Mouse (Mus musculus): ENCODE measurements around the gene Vmn1r173. TPM values are rescaled to one million over a fixed set of nuclear protein-coding genes. Genes with fewer than 3 reads are reported as not detected.
"Not testable (repeated sequence)": the region's sequence is repeated elsewhere in the genome, so short reads cannot be mapped to it uniquely, and the experiment has no call there.

The Vmn1r173 gene
- total RNA-seq (2012; rRNA removed): not detected in 2 replicates
- polyA plus RNA-seq (2012; ENCODE audit: insufficient read depth in 1 of 2, insufficient read length in 2 of 2, low read depth in 1 of 2, low replicate concordance in 2 of 2, missing spikeins in 1 of 2): not detected

GRCm38 (mm10) chr7:23700403-23700802, at the start of gene Vmn1r173:
Vmn1r173 (plus strand) TSS chr7:23700703.
- not testable (repeated sequence) for DNase-seq (ENCODE audit: low read depth, low spot score); H3K36me3 ChIP-seq (ENCODE audit: control insufficient read depth in 1 of 2, insufficient read depth in 2 of 2, low read length in 2 of 2); H3K27me3 ChIP-seq (ENCODE audit: control insufficient read depth in 1 of 2, insufficient read depth in 2 of 2, low read length in 2 of 2); H3K79me2 ChIP-seq (ENCODE audit: control insufficient read depth, insufficient read depth, low read length, poor library complexity); H3K4me1 ChIP-seq (ENCODE audit: control insufficient read depth in 1 of 2, insufficient read depth in 2 of 2, low read length in 2 of 2); H3K9ac ChIP-seq (ENCODE audit: control insufficient read depth, low read depth, low read length, poor library complexity, severe bottlenecking); H3K4me3 ChIP-seq (ENCODE audit: control insufficient read depth in 1 of 2, insufficient read depth in 1 of 2, low read depth in 2 of 2, low read length in 2 of 2); H3K9me3 ChIP-seq (replicated peaks; ENCODE audit: insufficient read depth, low read length); H3K27ac ChIP-seq (ENCODE audit: control insufficient read depth, low read depth, low read length)

DNA sequence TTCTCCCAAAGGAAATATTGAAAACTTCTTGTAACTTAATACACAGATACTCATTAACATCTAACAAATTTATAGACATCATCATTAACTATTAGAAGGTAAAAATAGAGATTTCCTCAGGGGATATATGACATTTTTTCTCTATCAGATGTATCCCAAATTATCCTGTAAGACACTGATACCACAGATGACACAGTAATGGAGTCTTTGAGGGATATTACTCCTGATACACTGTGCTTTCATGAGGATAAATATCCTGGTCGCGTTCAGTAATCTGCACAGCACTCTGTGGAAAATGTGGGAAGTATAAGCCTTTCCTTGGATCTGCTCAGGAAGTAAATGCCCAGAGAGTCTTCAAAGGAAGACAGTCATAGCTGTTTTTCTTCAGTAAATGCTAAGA, 42.5 kb upstream of the Vmn1r173 start, which contains the start of gene Vmn1r172:
Gene Vmn1r172 (plus strand): TSS at position 301 of the 400 bp plus-strand sequence.
- H3K27me3 ChIP-seq (ENCODE audit: control insufficient read depth in 1 of 2, insufficient read depth in 2 of 2, low read length in 2 of 2): no peaks in the 10 kb centered on the region
- no peak for DNase-seq (ENCODE audit: low read depth, low spot score)
- no peak within 1 kb of the TSS for H3K27ac ChIP-seq (ENCODE audit: control insufficient read depth, low read depth, low read length)
- no peaks in the 10 kb centered on the region for H3K79me2 ChIP-seq (ENCODE audit: control insufficient read depth, insufficient read depth, low read length, poor library complexity)
- no peaks in the 10 kb centered on the region for H3K9me3 ChIP-seq (replicated peaks; ENCODE audit: insufficient read depth, low read length)
- no peak within 1 kb of the TSS for H3K4me3 ChIP-seq (ENCODE audit: control insufficient read depth in 1 of 2, insufficient read depth in 1 of 2, low read depth in 2 of 2, low read length in 2 of 2)
- H3K9ac ChIP-seq (ENCODE audit: control insufficient read depth, low read depth, low read length, poor library complexity, severe bottlenecking): no peak within 1 kb of the TSS
- no peaks in the 10 kb centered on the region for H3K36me3 ChIP-seq (ENCODE audit: control insufficient read depth in 1 of 2, insufficient read depth in 2 of 2, low read length in 2 of 2)
- no peak for TF ChIP-seq E2F4 (IDR thresholded peaks at IDR 0.05; ENCODE audit: borderline replicate concordance, low read depth, low read length)
- no peak for TF ChIP-seq SMC3 (IDR thresholded peaks at IDR 0.05; ENCODE audit: low read depth, low read length)
- TF ChIP-seq POLR2AphosphoS5 (IDR thresholded peaks at IDR 0.05; ENCODE audit: borderline replicate concordance, low read depth, low read length): no peak
- TF ChIP-seq BHLHE40 (IDR thresholded peaks at IDR 0.05; ENCODE audit: borderline replicate concordance, low read depth, low read length): no peak
- no peak for TF ChIP-seq MAX (IDR thresholded peaks at IDR 0.05; ENCODE audit: low read length)
- TF ChIP-seq GATA1 (IDR thresholded peaks at IDR 0.05; ENCODE audit: low read depth, low read length): no peak
- no peak for TF ChIP-seq EP300 (IDR thresholded peaks at IDR 0.05; ENCODE audit: low read depth in 1 of 2, low read length in 2 of 2)
- TF ChIP-seq GABPA (IDR thresholded peaks at IDR 0.05; ENCODE audit: low read depth, low read length): no peak
- TF ChIP-seq TBP (IDR thresholded peaks at IDR 0.05; ENCODE audit: low read depth, low read length): no peak
- TF ChIP-seq RAD21 (IDR thresholded peaks at IDR 0.05; ENCODE audit: low read depth, low read length): no peak
- TF ChIP-seq NRF1 (IDR thresholded peaks at IDR 0.05; ENCODE audit: insufficient read depth, low read depth, low read length, poor library complexity, severe bottlenecking): no peak
- no peak for TF ChIP-seq MAZ (IDR thresholded peaks at IDR 0.05; ENCODE audit: low read depth, low read length)
- no peak for TF ChIP-seq JUND (IDR thresholded peaks at IDR 0.05; ENCODE audit: low read depth, low read length)
- no peak for TF ChIP-seq MAFK (IDR thresholded peaks at IDR 0.05; ENCODE audit: borderline replicate concordance, low read depth, low read length)
- no peak for TF ChIP-seq ZMIZ1 (IDR thresholded peaks at IDR 0.05; ENCODE audit: low read depth, low read length)
- no peak for TF ChIP-seq POLR2AphosphoS2 (IDR thresholded peaks at IDR 0.05; ENCODE audit: low read length)
- TF ChIP-seq UBTF (IDR thresholded peaks at IDR 0.05; ENCODE audit: borderline replicate concordance, insufficient read depth, low read depth, low read length): no peak
- TF ChIP-seq NELFE (IDR thresholded peaks at IDR 0.05; ENCODE audit: low read depth, low read length): no peak
- no peaks in the 10 kb centered on the region for H3K4me1 ChIP-seq (ENCODE audit: control insufficient read depth in 1 of 2, insufficient read depth in 2 of 2, low read length in 2 of 2)

GRCm38 (mm10) chr7:23751970-23752369, 51.5 kb downstream of the Vmn1r173 start, which contains the start of gene Vmn1r174:
Vmn1r174 (plus strand) TSS chr7:23752270.
- not testable (repeated sequence) for DNase-seq (ENCODE audit: low read depth, low spot score); H3K27ac ChIP-seq (ENCODE audit: control insufficient read depth, low read depth, low read length); H3K36me3 ChIP-seq (ENCODE audit: control insufficient read depth in 1 of 2, insufficient read depth in 2 of 2, low read length in 2 of 2); H3K4me1 ChIP-seq (ENCODE audit: control insufficient read depth in 1 of 2, insufficient read depth in 2 of 2, low read length in 2 of 2); H3K9me3 ChIP-seq (replicated peaks; ENCODE audit: insufficient read depth, low read length); H3K79me2 ChIP-seq (ENCODE audit: control insufficient read depth, insufficient read depth, low read length, poor library complexity); H3K4me3 ChIP-seq (ENCODE audit: control insufficient read depth in 1 of 2, insufficient read depth in 1 of 2, low read depth in 2 of 2, low read length in 2 of 2); H3K27me3 ChIP-seq (ENCODE audit: control insufficient read depth in 1 of 2, insufficient read depth in 2 of 2, low read length in 2 of 2); H3K9ac ChIP-seq (ENCODE audit: control insufficient read depth, low read depth, low read length, poor library complexity, severe bottlenecking)
